Mouse (Mus musculus) cortical plate, adult 2 months (tissue): Measurements from ENCODE around the gene Scn4b. TPM values are rescaled to one million over a fixed set of nuclear protein-coding genes. Genes with fewer than 3 reads are reported as not detected.

ENCODE experiments used
- H3K27ac ChIP-seq: fragments of 200-500 bp; 2 replicates; pipeline ENCODE4 v1.5.1; 2012; ENCODE audit warnings: low read length, control low read depth, inconsistent platforms; ENCODE audit not compliant: insufficient read depth
- H3K4me1 ChIP-seq: fragments of 200-500 bp; 2 replicates; pipeline ENCODE4 v1.6.1; 2011; ENCODE audit warnings: low read length; ENCODE audit not compliant: control insufficient read depth, insufficient read depth
- H3K4me3 ChIP-seq: fragments of 200-500 bp; 2 replicates; pipeline ENCODE4 v1.5.1; 2011; ENCODE audit warnings: mild to moderate bottlenecking, low read length, control low read depth; ENCODE audit not compliant: insufficient read depth
- CTCF ChIP-seq: fragments of 200-500 bp; IDR thresholded peaks from 2 replicates; pipeline ENCODE4 v1.5.1; 2011; ENCODE audit warnings: mild to moderate bottlenecking, control low read depth, low read length; ENCODE audit not compliant: insufficient read depth; ENCODE audit errors: extremely low read depth
- POLR2A ChIP-seq: fragments of 200-500 bp; IDR thresholded peaks from 2 replicates; pipeline ENCODE4 v1.6.1; 2011; ENCODE audit warnings: mild to moderate bottlenecking, low read length, control low read depth; ENCODE audit not compliant: insufficient read depth; ENCODE audit errors: extremely low read depth
- polyA plus RNA-seq: library from polyadenylated mRNA; depleted of rRNA; stranded (reverse); fragments of >200 nt; gene quantifications from 2 replicates; pipeline ENCODE4 v1.2.3, GENCODE M21; 2012

Scn4b gene
- polyA plus RNA-seq, 1 experiment, result 87.5 TPM

GRCm38 (mm10) chr9:45153361-45153760 lies 15.2 kb downstream of the Scn4b start:
- TF ChIP-seq CTCF (no peak), POLR2A (no peak)
- H3K4me1 ChIP-seq, result no peaks in the 10 kb centered on the region
- H3K27ac ChIP-seq, result no peak overlapping the region
- no peak overlapping the region for H3K4me3 ChIP-seq

GRCm38 (mm10) chr9:45167903-45168302 lies 29.7 kb downstream of the Scn4b start:
- TF ChIP-seq CTCF, result no peak
- no peak for TF ChIP-seq POLR2A
- no peak overlapping the region for H3K4me3 ChIP-seq

GRCm38 (mm10) chr9:45170150-45170549 lies 32.0 kb downstream of the Scn4b start:
- peak overlapping the region; percentile 70; the same call in 1 of the 2 replicates for H3K27ac ChIP-seq
- H3K4me3 ChIP-seq, result no peak overlapping the region
- no peak for TF ChIP-seq CTCF
- TF ChIP-seq POLR2A, result no peak
- peaks cover 10% of the 10 kb centered on the region for H3K4me1 ChIP-seq

More at GRCm38 (mm10) chr9:45167903-45168302, 29.7 kb downstream of the Scn4b start:
- peaks cover 10% of the 10 kb centered on the region for H3K4me1 ChIP-seq
- peak overlapping the region; percentile 89 for H3K27ac ChIP-seq

- TF ChIP-seq CTCF (no peak), POLR2A (no peak)
- Histone ChIP-seq H3K4me1 (peaks cover 10% of the 10 kb centered on the region), H3K4me3 (no peak overlapping the region), H3K27ac (0 out of 2 replicates have a peak overlapping the region, but pooled peaks have one; percentile 13)
These were observed 32.9 kb downstream of the Scn4b start for GRCm38 (mm10) chr9:45171073-45171610.

- H3K4me3 ChIP-seq, result no peak overlapping the region
- peaks cover 3% of the 10 kb centered on the region for H3K4me1 ChIP-seq
- H3K27ac ChIP-seq, result no peak overlapping the region
- TF ChIP-seq POLR2A (no peak), CTCF (no peak)
These were observed 35.3 kb downstream of the Scn4b start for GRCm38 (mm10) chr9:45173475-45173874.

GRCm38 (mm10) chr9:45179282-45179681 lies 41.1 kb downstream of the Scn4b start:
- Histone ChIP-seq H3K4me3 (no peak overlapping the region), H3K4me1 (peaks cover 3% of the 10 kb centered on the region; the same call in 1 of the 2 replicates), H3K27ac (no peak overlapping the region)
- TF ChIP-seq CTCF, result no peak
- no peak for TF ChIP-seq POLR2A

- Histone ChIP-seq H3K27ac (peak within 1 kb of the TSS; percentile 24; the same call in 1 of the 2 replicates), H3K4me1 (peaks cover 6% of the 10 kb centered on the region; the same call in 1 of the 2 replicates), H3K4me3 (no peak within 1 kb of the TSS)
- TF ChIP-seq POLR2A, result no peak
- TF ChIP-seq CTCF, result no peak
These were observed 43.6 kb downstream of the Scn4b start, which contains the start of gene BC049352 for GRCm38 (mm10) chr9:45181770-45182169. TSS of gene BC049352 (plus strand) at chr9:45182007.

- no peak overlapping the region; the same call in 1 of the 2 replicates for H3K27ac ChIP-seq
- no peak overlapping the region for H3K4me3 ChIP-seq
- TF ChIP-seq CTCF (no peak), POLR2A (no peak)
- peaks cover 6% of the 10 kb centered on the region; the same call in 1 of the 2 replicates for H3K4me1 ChIP-seq
These were observed 44.3 kb downstream of the Scn4b start for GRCm38 (mm10) chr9:45182521-45182920.

GRCm38 (mm10) chr9:45183266-45183665 lies 45.1 kb downstream of the Scn4b start:
- no peak overlapping the region for H3K4me3 ChIP-seq
- H3K4me1 ChIP-seq, result peaks cover 6% of the 10 kb centered on the region; the same call in 1 of the 2 replicates
- no peak overlapping the region; the same call in 1 of the 2 replicates for H3K27ac ChIP-seq
- TF ChIP-seq CTCF (no peak), POLR2A (no peak)

GRCm38 (mm10) chr9:45185250-45185649 lies 47.1 kb downstream of the Scn4b start:
- 0 out of 2 replicates have a peak overlapping the region, but pooled peaks have one; percentile 24 for H3K27ac ChIP-seq
- no peak overlapping the region for H3K4me3 ChIP-seq
- H3K4me1 ChIP-seq, result peaks cover 6% of the 10 kb centered on the region; the same call in 1 of the 2 replicates
- TF ChIP-seq POLR2A, result no peak
- TF ChIP-seq CTCF, result no peak
